Mouse (Mus musculus) erythroblast, embryonic 14.5 days (primary cell): ENCODE data around the gene Cnot10. TPM values are rescaled to one million over a fixed set of nuclear protein-coding genes. Genes with fewer than 3 reads are reported as not detected.

Experiments
- H3K27me3 ChIP-seq: 2 replicates; pipeline ENCODE4 v1.6.1; 2012; ENCODE audit warnings: inconsistent platforms; ENCODE audit not compliant: control insufficient read depth
- H3K36me3 ChIP-seq: 2 replicates; pipeline ENCODE4 v1.6.1; 2012; ENCODE audit warnings: mild to moderate bottlenecking, inconsistent platforms; ENCODE audit not compliant: control insufficient read depth
- H3K4me1 ChIP-seq: 2 replicates; pipeline ENCODE4 v1.6.1; 2012; ENCODE audit warnings: inconsistent platforms; ENCODE audit not compliant: control insufficient read depth
- H3K4me3 ChIP-seq: replicated peaks from 2 replicates; pipeline ENCODE3; 2012; ENCODE audit warnings: moderate library complexity, mild to moderate bottlenecking, inconsistent platforms
- H3K9me3 ChIP-seq: 2 replicates; pipeline ENCODE4 v1.6.1; 2012; ENCODE audit warnings: low read length, inconsistent platforms, mixed read lengths; ENCODE audit not compliant: control insufficient read depth
- GATA1 ChIP-seq: IDR thresholded peaks from 2 replicates; pipeline ENCODE4 v1.6.1; 2012; ENCODE audit warnings: low read length, inconsistent platforms, mixed read lengths
- TAL1 ChIP-seq: IDR thresholded peaks from 3 replicates; pipeline ENCODE4 v1.6.1; 2012; ENCODE audit warnings: low read length, inconsistent platforms, mixed read lengths
- polyA plus RNA-seq: library from polyadenylated mRNA; stranded (reverse); fragments of >175 nt; gene quantifications from 2 replicates; pipeline ENCODE4 v1.2.3, GENCODE M21; 2012

The Cnot10 gene
- polyA plus RNA-seq, 1 experiment: 1.6 TPM

GRCm38 (mm10) chr9:114568682-114569474, 71.1 kb downstream of the Cnot10 start:
- H3K27me3 ChIP-seq: peaks cover 26% of the 10 kb centered on the region
- H3K4me1 ChIP-seq: no peaks in the 10 kb centered on the region
- H3K9me3 ChIP-seq: no peaks in the 10 kb centered on the region
- H3K4me3 ChIP-seq: no peak overlapping the region
- no peak for TF ChIP-seq GATA1
- no peak for TF ChIP-seq TAL1
- no peaks in the 10 kb centered on the region for H3K36me3 ChIP-seq

- no peaks in the 10 kb centered on the region for H3K36me3 ChIP-seq
- TF ChIP-seq GATA1 (no peak), TAL1 (no peak)
- H3K27me3 ChIP-seq: peaks cover 68% of the 10 kb centered on the region
- H3K9me3 ChIP-seq: no peaks in the 10 kb centered on the region
- no peak overlapping the region for H3K4me3 ChIP-seq
- H3K4me1 ChIP-seq: no peaks in the 10 kb centered on the region
These were observed 75.3 kb downstream of the Cnot10 start for GRCm38 (mm10) chr9:114564667-114565066.

GRCm38 (mm10) chr9:114563761-114564606, 76.0 kb downstream of the Cnot10 start, which contains the start of gene Trim71:
Gene Trim71 (minus strand): TSS chr9:114564369.
- Histone ChIP-seq H3K27me3 (peaks cover 74% of the 10 kb centered on the region), H3K36me3 (no peaks in the 10 kb centered on the region), H3K4me1 (no peaks in the 10 kb centered on the region), H3K9me3 (no peaks in the 10 kb centered on the region), H3K4me3 (peak within 1 kb of the TSS; percentile 54)
- TF ChIP-seq TAL1 (no peak), GATA1 (no peak)

GRCm38 (mm10) chr9:114562919-114563751, 76.8 kb downstream of the Cnot10 start:
- peaks cover 82% of the 10 kb centered on the region for H3K27me3 ChIP-seq

GRCm38 (mm10) chr9:114562031-114562918, 77.7 kb downstream of the Cnot10 start:
- Histone ChIP-seq H3K36me3 (no peaks in the 10 kb centered on the region), H3K27me3 (peaks cover 84% of the 10 kb centered on the region), H3K9me3 (no peaks in the 10 kb centered on the region), H3K4me1 (no peaks in the 10 kb centered on the region), H3K4me3 (peak overlapping the region; percentile 54)
- no peak for TF ChIP-seq TAL1
- TF ChIP-seq GATA1: no peak

More at GRCm38 (mm10) chr9:114562919-114563751, 76.8 kb downstream of the Cnot10 start:
- Histone ChIP-seq H3K36me3 (no peaks in the 10 kb centered on the region), H3K4me3 (peak overlapping the region; percentile 54), H3K9me3 (no peaks in the 10 kb centered on the region), H3K4me1 (no peaks in the 10 kb centered on the region)
- TF ChIP-seq TAL1: no peak
- TF ChIP-seq GATA1: no peak

GRCm38 (mm10) chr9:114561671-114561971, 78.4 kb downstream of the Cnot10 start:
- no peaks in the 10 kb centered on the region for H3K9me3 ChIP-seq
- no peaks in the 10 kb centered on the region for H3K36me3 ChIP-seq
- H3K4me3 ChIP-seq: peak overlapping the region; percentile 54
- no peaks in the 10 kb centered on the region for H3K4me1 ChIP-seq
- peaks cover 88% of the 10 kb centered on the region for H3K27me3 ChIP-seq
- no peak for TF ChIP-seq TAL1

- no peak for TF ChIP-seq GATA1
- no peak for TF ChIP-seq TAL1
- Histone ChIP-seq H3K27me3 (peaks cover 87% of the 10 kb centered on the region), H3K4me1 (no peaks in the 10 kb centered on the region), H3K9me3 (no peaks in the 10 kb centered on the region), H3K4me3 (peak overlapping the region; percentile 25), H3K36me3 (no peaks in the 10 kb centered on the region)
These were observed 79.0 kb downstream of the Cnot10 start for GRCm38 (mm10) chr9:114560771-114561670.
